Mouse (Mus musculus) left cerebral cortex, postnatal 4 days (tissue): ENCODE results near the gene Kcne4. TPM values are rescaled to one million over a fixed set of nuclear protein-coding genes. Genes with fewer than 3 reads are reported as not detected.
"Not testable (repeated sequence)": the region's sequence is repeated elsewhere in the genome, so short reads cannot be mapped to it uniquely, and the experiment has no call there.

Source experiments
- DNase-seq: peaks from one replicate; pipeline ENCODE4 v3.0.0-alpha.2; 2022
- intact Hi-C: fragments of 180-260 bp; cut with DNase I; formaldehyde crosslinking; loops from one replicate; pipeline ENCODE4 v1.15.1; 2025
- total RNA-seq, 2 experiments: library from RNA; stranded (reverse); gene quantifications; 2 replicates each; pipeline ENCODE4 v1.2.3; 2021

The Kcne4 gene
- 1 to 10 TPM in 1 of 2 experiments, under 1 TPM in 1; 0.95 to 1.1 TPM for total RNA-seq

- DNase-seq = no peak
- intact Hi-C loops = no loop called here
Measured at GRCm38 (mm10) chr1:78816639-78817038, at the start of gene Kcne4. TSS of gene Kcne4 (plus strand) at chr1:78816758.

GRCm38 (mm10) chr1:78781899-78782298 lies 34.7 kb upstream of the Kcne4 start:
- peak; percentile 66 for DNase-seq
- intact Hi-C loops = no loop called here

- intact Hi-C loops, DNase-seq: not testable (repeated sequence)
Measured at GRCm38 (mm10) chr1:78784936-78785335, 31.6 kb upstream of the Kcne4 start.

GRCm38 (mm10) chr1:78789744-78790143 lies 26.8 kb upstream of the Kcne4 start:
- peak; percentile 12 for DNase-seq
- intact Hi-C loops = no loop called here

GRCm38 (mm10) chr1:78807428-78807827 lies 9.1 kb upstream of the Kcne4 start:
- DNase-seq = no peak
- intact Hi-C loops = no loop called here

GRCm38 (mm10) chr1:78809819-78810218 lies 6.7 kb upstream of the Kcne4 start:
- no peak for DNase-seq
- intact Hi-C loops = no loop called here

- DNase-seq = no peak
- intact Hi-C loops = no loop called here
Measured at GRCm38 (mm10) chr1:78810904-78811303, 5.7 kb upstream of the Kcne4 start.

- DNase-seq = peak; percentile 28
- intact Hi-C loops = no loop called here
Measured at GRCm38 (mm10) chr1:78811975-78812490, 4.5 kb upstream of the Kcne4 start.

- DNase-seq = no peak
- intact Hi-C loops = no loop called here
Measured at GRCm38 (mm10) chr1:78817756-78818155, 1.2 kb downstream of the Kcne4 start.

GRCm38 (mm10) chr1:78818630-78819526 lies 2.3 kb downstream of the Kcne4 start:
- intact Hi-C loops = no loop called here
- no peak for DNase-seq

GRCm38 (mm10) chr1:78819592-78819991 lies 3.0 kb downstream of the Kcne4 start:
- intact Hi-C loops = no loop called here
- DNase-seq = peak; percentile 31

- intact Hi-C loops = no loop called here
- no peak for DNase-seq
Measured at GRCm38 (mm10) chr1:78820176-78820575, 3.6 kb downstream of the Kcne4 start.

- no peak for DNase-seq
- intact Hi-C loops = no loop called here
Measured at GRCm38 (mm10) chr1:78821111-78821510, 4.6 kb downstream of the Kcne4 start.

GRCm38 (mm10) chr1:78821733-78822430 lies 5.3 kb downstream of the Kcne4 start:
- intact Hi-C loops = no loop called here
- no peak for DNase-seq

GRCm38 (mm10) chr1:78825246-78825645 lies 8.7 kb downstream of the Kcne4 start:
- intact Hi-C loops = no loop called here
- DNase-seq = no peak

GRCm38 (mm10) chr1:78838468-78838867 lies 21.9 kb downstream of the Kcne4 start:
- intact Hi-C loops = no loop called here
- peak; percentile 41 for DNase-seq

- intact Hi-C loops = no loop called here
- DNase-seq = no peak
Measured at GRCm38 (mm10) chr1:78840769-78841168, 24.2 kb downstream of the Kcne4 start.

- intact Hi-C loops = no loop called here
- DNase-seq = no peak
Measured at GRCm38 (mm10) chr1:78845661-78846060, 29.1 kb downstream of the Kcne4 start.

GRCm38 (mm10) chr1:78846471-78846870 lies 29.9 kb downstream of the Kcne4 start:
- intact Hi-C loops = no loop called here
- peak; percentile 42 for DNase-seq

GRCm38 (mm10) chr1:78852408-78853093 lies 36.0 kb downstream of the Kcne4 start:
- peak; percentile 70 for DNase-seq

GRCm38 (mm10) chr1:78853094-78853445 lies 36.5 kb downstream of the Kcne4 start:
- intact Hi-C loops = no loop called here

More at GRCm38 (mm10) chr1:78852408-78853093, 36.0 kb downstream of the Kcne4 start:
- intact Hi-C loops = no loop called here

More at GRCm38 (mm10) chr1:78853094-78853445, 36.5 kb downstream of the Kcne4 start:
- peak; percentile 18 for DNase-seq
